7 mouse cellular contexts compared by ENCODE assay signal in the genomic region with DNA sequence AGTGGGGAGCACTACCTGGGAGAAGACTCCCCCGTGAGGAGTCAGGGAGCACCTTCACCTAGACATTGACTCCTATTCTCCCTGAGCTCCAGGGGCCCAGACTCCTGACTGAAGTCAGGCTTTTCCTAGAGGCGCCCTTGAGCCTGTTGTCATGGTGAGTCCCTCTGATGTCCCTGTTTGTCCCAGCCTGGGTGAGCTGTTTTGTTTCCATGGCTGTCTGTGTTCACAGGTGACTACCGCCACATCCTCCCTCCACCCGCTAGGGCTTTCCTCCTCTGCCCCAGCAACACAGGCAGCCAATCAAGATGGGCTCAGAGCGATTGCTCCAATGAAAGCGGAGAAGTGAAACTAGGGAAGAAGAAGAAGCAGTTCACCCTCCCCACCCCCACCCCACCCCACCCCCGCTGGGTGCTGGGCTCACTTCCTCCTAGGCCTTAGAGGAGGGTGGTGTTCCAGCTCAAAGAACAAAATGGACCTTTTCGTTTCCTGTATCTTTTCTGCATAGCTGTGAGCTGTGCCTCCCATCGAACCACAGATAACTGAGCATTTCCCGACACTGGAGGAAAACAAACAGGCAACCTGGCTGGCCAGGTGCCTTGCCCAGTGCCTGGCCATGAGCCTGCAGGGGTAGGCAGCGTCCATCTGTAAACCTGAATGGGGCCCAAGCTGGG. TPM values are rescaled to one million over a fixed set of nuclear protein-coding genes. Genes with fewer than 3 reads are reported as not detected.
DNase-seq lines count a peak whose midpoint lies in the region; ATAC-seq lines count a peak whose summit lies in the region.

No protein-coding gene starts in this region.

- H3K4me2 ChIP-seq in intestine, embryonic 16.5 days (ENCODE audit: low read depth, low read length), result peak overlapping the region; percentile 89

- H3K27ac ChIP-seq in intestine, embryonic 16.5 days (ENCODE audit: low read length), result peak overlapping the region; percentile 89

- ATAC-seq in granulocyte monocyte progenitor cell, adult 5-6 weeks (replicated peaks; ENCODE audit: poor library complexity, severe bottlenecking), result peak; percentile 69
- ATAC-seq in intestine, embryonic 16.5 days, result peak; percentile 67
- peak; percentile 64 for ATAC-seq in megakaryocyte progenitor cell, adult 5-6 weeks (replicated peaks; ENCODE audit: poor library complexity)

- H3K27me3 ChIP-seq in intestine, embryonic 16.5 days (replicated peaks; ENCODE audit: control insufficient read depth, insufficient read depth, low read length), result no peaks in the 10 kb centered on the region

- WGBS in intestine, embryonic 16.5 days, result 21% methylated on average over 11 of the region's 11 CpGs

- peaks cover 18% of the 10 kb centered on the region; the same call in 1 of the 2 replicates for H3K36me3 ChIP-seq in intestine, embryonic 16.5 days (ENCODE audit: control insufficient read depth, insufficient read depth, low read length)

- peak overlapping the region; percentile 78 for H3K9ac ChIP-seq in intestine, embryonic 16.5 days (ENCODE audit: low read depth, low read length)

- H3K4me3 ChIP-seq in intestine, embryonic 16.5 days (ENCODE audit: low read length), result peak overlapping the region; percentile 52

- H3K4me1 ChIP-seq in intestine, embryonic 16.5 days (ENCODE audit: control insufficient read depth, insufficient read depth, low read length), result peaks cover 18% of the 10 kb centered on the region

- peak; percentile 94 for DNase-seq in R1 (ENCODE audit: low read depth, low spot score)
- peak; percentile 71 for DNase-seq in c-Kit-positive CD71-positive TER-119-negative erythroid progenitor cells, embryonic 14.5 days (ENCODE audit: low read depth)
- peak; percentile 62 to 83 for DNase-seq in left cerebral cortex, postnatal 25 days (ENCODE audit: low spot score in 2 of 2)
- peak; percentile 76 for DNase-seq in skeletal muscle tissue, adult 2 months (ENCODE audit: low read depth, low spot score)

- H3K9me3 ChIP-seq in intestine, embryonic 16.5 days (ENCODE audit: control insufficient read depth, low read length), result no peaks in the 10 kb centered on the region

- intact Hi-C loops in left cerebral cortex, postnatal 25 days (cut with DNase I), result loop anchor here (5.0 kb wide), 1 partner anchor 68 kb away; no protein-coding TSS in a partner anchor

RNA-seq across cellular contexts. Expression of a gene that starts 2.6 kb away (rescaled TPM):
- total RNA-seq in granulocyte monocyte progenitor cell, adult 5-6 weeks (2014; fragmentation: Nextera tagmentation), result 413 and 551 TPM in 2 replicates
- 97.5 and 99.2 TPM in 2 replicates for total RNA-seq in granulocyte monocyte progenitor cell, adult 5-6 weeks (2017)
- 368 and 382 TPM in 2 replicates for polyA plus RNA-seq in intestine, embryonic 16.5 days (2015; fragmentation: Nextera tagmentation; extraction: Ambion mirVana)
- 10 to 100 TPM; 77.1 to 78.9 TPM for total RNA-seq in left cerebral cortex, postnatal 25 days (2021)
- total RNA-seq in megakaryocyte progenitor cell, adult 5-6 weeks (2015), result 208 and 232 TPM in 2 replicates
- total RNA-seq in megakaryocyte progenitor cell, adult 5-6 weeks (2017), result 90.4 and 97.3 TPM in 2 replicates

RNA-seq across cellular contexts. Expression of a gene that starts 19.0 kb away (rescaled TPM):
- not detected in 2 replicates for total RNA-seq in granulocyte monocyte progenitor cell, adult 5-6 weeks (2014; fragmentation: Nextera tagmentation)
- total RNA-seq in granulocyte monocyte progenitor cell, adult 5-6 weeks (2017), result not detected in 2 replicates
- 0.48 and 0.50 TPM in 2 replicates for polyA plus RNA-seq in intestine, embryonic 16.5 days (2015; fragmentation: Nextera tagmentation; extraction: Ambion mirVana)
- under 1 TPM; 0.25 to 0.60 TPM for total RNA-seq in left cerebral cortex, postnatal 25 days (2021)
- not detected in 2 replicates for total RNA-seq in megakaryocyte progenitor cell, adult 5-6 weeks (2015)
- total RNA-seq in megakaryocyte progenitor cell, adult 5-6 weeks (2017), result 0.17 TPM in 1 of 2 replicates, not detected in the other

RNA-seq across cellular contexts. Expression of a gene that starts 22.9 kb away (rescaled TPM):
- total RNA-seq in granulocyte monocyte progenitor cell, adult 5-6 weeks (2014; fragmentation: Nextera tagmentation), result not detected in 2 replicates
- total RNA-seq in granulocyte monocyte progenitor cell, adult 5-6 weeks (2017), result not detected in 2 replicates
- polyA plus RNA-seq in intestine, embryonic 16.5 days (2015; fragmentation: Nextera tagmentation; extraction: Ambion mirVana), result not detected in 2 replicates
- 1 to 10 TPM; 2.4 to 2.5 TPM for total RNA-seq in left cerebral cortex, postnatal 25 days (2021)
- total RNA-seq in megakaryocyte progenitor cell, adult 5-6 weeks (2015), result 0.15 TPM in 1 of 2 replicates, not detected in the other
- total RNA-seq in megakaryocyte progenitor cell, adult 5-6 weeks (2017), result not detected in 2 replicates

RNA-seq across cellular contexts. Expression of a gene that starts 41.2 kb away (rescaled TPM):
- total RNA-seq in granulocyte monocyte progenitor cell, adult 5-6 weeks (2014; fragmentation: Nextera tagmentation), result 5.4 and 14.1 TPM in 2 replicates
- total RNA-seq in granulocyte monocyte progenitor cell, adult 5-6 weeks (2017), result 20.0 and 21.1 TPM in 2 replicates
- 59.2 and 59.3 TPM in 2 replicates for polyA plus RNA-seq in intestine, embryonic 16.5 days (2015; fragmentation: Nextera tagmentation; extraction: Ambion mirVana)
- 10 to 100 TPM; 10.2 to 11.2 TPM for total RNA-seq in left cerebral cortex, postnatal 25 days (2021)
- 10.7 and 21.3 TPM in 2 replicates for total RNA-seq in megakaryocyte progenitor cell, adult 5-6 weeks (2015)
- 11.6 and 13.0 TPM in 2 replicates for total RNA-seq in megakaryocyte progenitor cell, adult 5-6 weeks (2017)

Comparison
In these comparisons a context has a peak if more than half of its experiments do, and no peak if none do; other contexts are left out.
1. Peak in every context shown above with its lines: DNase-seq, ATAC-seq, H3K4me3 ChIP-seq and H3K27ac ChIP-seq.